Mouse (Mus musculus) CD4-positive, CD25-positive, alpha-beta regulatory T cell (primary cell): Measurements from ENCODE around the gene Epb41l2. TPM values are rescaled to one million over a fixed set of nuclear protein-coding genes. Genes with fewer than 3 reads are reported as not detected.

Source experiments
- polyA plus RNA-seq: library from polyadenylated mRNA; unstranded; fragments of 100-300 nt; shearing (Covaris generic); gene quantifications from one replicate; pipeline ENCODE4 v1.2.1, GENCODE M21; 2017

The Epb41l2 gene
- 50.8 TPM for polyA plus RNA-seq

GRCm38 (mm10) chr10:25359208-25359958 is at the start of gene Epb41l2:
Gene Epb41l2 (plus strand): TSS chr10:25359798.

GRCm38 (mm10) chr10:25535891-25536331 is 176.3 kb downstream of the Epb41l2 start, which contains the start of gene Smlr1:
Gene Smlr1 (minus strand): TSS chr10:25536267.

Other genes starting within 250 kb of the Epb41l2 start
- gene Akap7, start 51.9 kb upstream of the Epb41l2 start, polyA plus RNA-seq, result 7.9 TPM
- gene Smlr1, start 176.5 kb downstream of the Epb41l2 start, polyA plus RNA-seq, result not detected